Mouse (Mus musculus) adrenal gland, postnatal 10 days (tissue): ENCODE data around the gene Pnpla7. TPM values are rescaled to one million over a fixed set of nuclear protein-coding genes. Genes with fewer than 3 reads are reported as not detected.
A peak's percentile ranks its signal among the peaks of the same experiment; 100 is the strongest.

Experiments
- DNase-seq: peaks from one replicate; pipeline ENCODE4 v3.0.0; 2021; ENCODE audit warnings: mixed read lengths
- long read RNA-seq, 2 experiments: library from polyadenylated mRNA; stranded (forward); transcript quantifications; one replicate each; pipeline ENCODE4 v2.0.0; 2021
- total RNA-seq, 2 experiments: library from RNA; stranded (reverse); gene quantifications; 2 replicates each; pipeline ENCODE4 v1.2.3; 2021

Gene Pnpla7
- 10 to 100 TPM; 37.4 to 43.1 TPM for total RNA-seq
- long read RNA-seq, experiment 1, full-length matches to known transcripts, result 8 of 71 reads
- long read RNA-seq, experiment 1, partial matches to known transcripts, result 21 of 71 reads
- long read RNA-seq, experiment 1, other reads (novel, unspliced or antisense), result 42 of 71 reads
- long read RNA-seq, experiment 2, full-length matches to known transcripts, result 4 of 39 reads
- long read RNA-seq, experiment 2, partial matches to known transcripts, result 8 of 39 reads
- long read RNA-seq, experiment 2, other reads (novel, unspliced or antisense), result 27 of 39 reads

- DNase-seq, result peak; percentile 88
Measured at GRCm38 (mm10) chr2:24975704-24976297, at the start of gene Pnpla7. TSS of gene Pnpla7 (plus strand) at chr2:24976033.

GRCm38 (mm10) chr2:24926345-24926964 is 49.4 kb upstream of the Pnpla7 start:
- DNase-seq, result no peak

- no peak for DNase-seq
Measured at GRCm38 (mm10) chr2:24926965-24927358, 48.9 kb upstream of the Pnpla7 start.

GRCm38 (mm10) chr2:24927810-24928479 is 47.9 kb upstream of the Pnpla7 start:
- DNase-seq, result peak; percentile 44

- DNase-seq, result no peak
Measured at GRCm38 (mm10) chr2:24929119-24929518, 46.7 kb upstream of the Pnpla7 start.

- DNase-seq, result no peak
Measured at GRCm38 (mm10) chr2:24929593-24929992, 46.2 kb upstream of the Pnpla7 start.

GRCm38 (mm10) chr2:24934441-24934963 is 41.3 kb upstream of the Pnpla7 start:
- DNase-seq, result no peak

- peak; percentile 95 for DNase-seq
Measured at GRCm38 (mm10) chr2:24935057-24935796, 40.6 kb upstream of the Pnpla7 start, which contains the start of gene Arrdc1. TSS of gene Arrdc1 (minus strand) at chr2:24935252.

- DNase-seq, result no peak
Measured at GRCm38 (mm10) chr2:24942092-24942491, 33.7 kb upstream of the Pnpla7 start.

GRCm38 (mm10) chr2:24944304-24944703 is 31.5 kb upstream of the Pnpla7 start:
- DNase-seq, result peak; percentile 31

GRCm38 (mm10) chr2:24949421-24950188 is 26.2 kb upstream of the Pnpla7 start, which contains the start of gene Zmynd19:
TSS of gene Zmynd19 (plus strand) at chr2:24949792.
- DNase-seq, result peak; percentile 100

GRCm38 (mm10) chr2:24950189-24950535 is 25.7 kb upstream of the Pnpla7 start:
- DNase-seq, result no peak

GRCm38 (mm10) chr2:24952537-24953055 is 23.2 kb upstream of the Pnpla7 start:
- DNase-seq, result no peak

GRCm38 (mm10) chr2:24960910-24961309 is 14.9 kb upstream of the Pnpla7 start:
- peak; percentile 49 for DNase-seq

GRCm38 (mm10) chr2:24962304-24963000 is 13.4 kb upstream of the Pnpla7 start, which contains the start of gene Dph7:
TSS of gene Dph7 (plus strand) at chr2:24962400.
- peak; percentile 89 for DNase-seq

- DNase-seq, result no peak
Measured at GRCm38 (mm10) chr2:24970386-24970785, 5.4 kb upstream of the Pnpla7 start.

- DNase-seq, result peak; percentile 43
Measured at GRCm38 (mm10) chr2:24974452-24974851, 1.4 kb upstream of the Pnpla7 start.

GRCm38 (mm10) chr2:24974906-24975703 is 728 bp upstream of the Pnpla7 start, which contains the start of gene Mrpl41:
TSS of gene Mrpl41 (minus strand) at chr2:24975098.
- DNase-seq, result peak; percentile 97

- DNase-seq, result no peak
Measured at GRCm38 (mm10) chr2:24976960-24977359, 1.1 kb downstream of the Pnpla7 start.
